In genomic region chr4:154019571-154019970, GRCm38 (mm10) we compare ENCODE assay signal across 9 mouse cellular contexts. TPM values are rescaled to one million over a fixed set of nuclear protein-coding genes. Genes with fewer than 3 reads are reported as not detected.
DNase-seq lines count a peak whose midpoint lies in the region; ATAC-seq and TF ChIP-seq lines count a peak whose summit lies in the region.
"Had no signal": no experiment of that assay in that cellular context is flagged by ENCODE, and none has a peak within 500 bp of the region (broad histone marks: within the 10 kb centered on the region; RNA-seq: fewer than 3 reads in every experiment).

No protein-coding gene starts in this region.

- no peak overlapping the region for H3K27ac ChIP-seq in forebrain, embryonic 10.5 days
- H3K27ac ChIP-seq in forebrain, embryonic 12.5 days, result no peak overlapping the region
- H3K27ac ChIP-seq in embryonic facial prominence, embryonic 11.5 days (replicated peaks; ENCODE audit: low read depth, low read length), result no peak overlapping the region
- no peak overlapping the region for H3K27ac ChIP-seq in liver, embryonic 14.5 days
- H3K27ac ChIP-seq in midbrain, embryonic 16.5 days (ENCODE audit: low read length), result no peak overlapping the region

- TF ChIP-seq CTCF in liver, embryonic 14.5 days (IDR thresholded peaks at IDR 0.05; ENCODE audit: low read depth), result peak; percentile 96

- peaks cover 11% of the 10 kb centered on the region for H3K4me1 ChIP-seq in forebrain, embryonic 10.5 days
- 0 out of 2 replicates have a peak, but pooled peaks cover 2% of the 10 kb centered on the region for H3K4me1 ChIP-seq in forebrain, embryonic 12.5 days
- no peaks in the 10 kb centered on the region for H3K4me1 ChIP-seq in embryonic facial prominence, embryonic 11.5 days (ENCODE audit: control insufficient read depth, insufficient read depth, low read length)
- H3K4me1 ChIP-seq in liver, embryonic 14.5 days (replicated peaks; ENCODE audit: control insufficient read depth in 2 of 2, insufficient read depth in 2 of 2, low read length in 1 of 2), result peaks cover 10 to 20% of the 10 kb centered on the region in 2 experiments
- no peaks in the 10 kb centered on the region for H3K4me1 ChIP-seq in midbrain, embryonic 16.5 days (ENCODE audit: control insufficient read depth, insufficient read depth, low read length)

- peaks cover 84% of the 10 kb centered on the region for H3K36me3 ChIP-seq in forebrain, embryonic 10.5 days (replicated peaks)
- peaks cover 79% of the 10 kb centered on the region for H3K36me3 ChIP-seq in forebrain, embryonic 12.5 days (replicated peaks)
- peaks cover 10% of the 10 kb centered on the region for H3K36me3 ChIP-seq in embryonic facial prominence, embryonic 11.5 days (replicated peaks; ENCODE audit: control insufficient read depth, insufficient read depth, low read depth, low read length)
- peaks cover 65% of the 10 kb centered on the region for H3K36me3 ChIP-seq in liver, embryonic 14.5 days (replicated peaks; ENCODE audit: control insufficient read depth, insufficient read depth, low read depth)
- H3K36me3 ChIP-seq in midbrain, embryonic 16.5 days (ENCODE audit: control insufficient read depth, insufficient read depth, low read length), result peaks cover 43% of the 10 kb centered on the region

- 79% methylated on average over 7 of the region's 7 CpGs for WGBS in forebrain, embryonic 10.5 days
- 75% methylated on average over 7 of the region's 7 CpGs for WGBS in forebrain, embryonic 12.5 days
- 74% methylated on average over 7 of the region's 7 CpGs for WGBS in embryonic facial prominence, embryonic 11.5 days
- 62% methylated on average over 7 of the region's 7 CpGs for WGBS in liver, embryonic 14.5 days (ENCODE audit: insufficient replicate concordance)
- 72% methylated on average over 7 of the region's 7 CpGs for WGBS in midbrain, embryonic 16.5 days

- H3K4me3 ChIP-seq in forebrain, embryonic 10.5 days, result no peak overlapping the region
- no peak overlapping the region for H3K4me3 ChIP-seq in forebrain, embryonic 12.5 days (replicated peaks)
- no peak overlapping the region for H3K4me3 ChIP-seq in embryonic facial prominence, embryonic 11.5 days (ENCODE audit: low read depth, low read length)
- no peak overlapping the region for H3K4me3 ChIP-seq in liver, embryonic 14.5 days (ENCODE audit: insufficient read depth in 1 of 2, low read depth in 2 of 2, low read length in 2 of 2)
- H3K4me3 ChIP-seq in midbrain, embryonic 16.5 days (ENCODE audit: low read depth, low read length), result no peak overlapping the region

- peaks cover 12% of the 10 kb centered on the region for H3K27me3 ChIP-seq in forebrain, embryonic 10.5 days (ENCODE audit: poor library complexity, severe bottlenecking)
- H3K27me3 ChIP-seq in forebrain, embryonic 12.5 days, result peaks cover 10% of the 10 kb centered on the region
- H3K27me3 ChIP-seq in embryonic facial prominence, embryonic 11.5 days (ENCODE audit: control insufficient read depth, insufficient read depth, low read length), result no peaks in the 10 kb centered on the region
- H3K27me3 ChIP-seq in liver, embryonic 14.5 days (ENCODE audit: control insufficient read depth, insufficient read depth, low read length), result no peaks in the 10 kb centered on the region
- H3K27me3 ChIP-seq in midbrain, embryonic 16.5 days (ENCODE audit: control insufficient read depth, insufficient read depth, low read depth, low read length), result no peaks in the 10 kb centered on the region

- H3K9me3 ChIP-seq in forebrain, embryonic 10.5 days, result no peaks in the 10 kb centered on the region
- H3K9me3 ChIP-seq in forebrain, embryonic 12.5 days, result no peaks in the 10 kb centered on the region
- no peaks in the 10 kb centered on the region for H3K9me3 ChIP-seq in embryonic facial prominence, embryonic 11.5 days (replicated peaks; ENCODE audit: control insufficient read depth, low read length)
- H3K9me3 ChIP-seq in liver, embryonic 14.5 days (ENCODE audit: control insufficient read depth, low read length), result no peaks in the 10 kb centered on the region
- no peaks in the 10 kb centered on the region for H3K9me3 ChIP-seq in midbrain, embryonic 16.5 days (replicated peaks; ENCODE audit: control insufficient read depth, low read length, poor library complexity, severe bottlenecking)

- no peak overlapping the region for H3K9ac ChIP-seq in forebrain, embryonic 12.5 days
- no peak overlapping the region for H3K9ac ChIP-seq in embryonic facial prominence, embryonic 11.5 days (replicated peaks; ENCODE audit: low read length)
- no peak overlapping the region for H3K9ac ChIP-seq in liver, embryonic 14.5 days (replicated peaks)
- no peak overlapping the region for H3K9ac ChIP-seq in midbrain, embryonic 16.5 days (ENCODE audit: low read depth, low read length)

- no peak for TF ChIP-seq EP300 in liver, embryonic 14.5 days (IDR thresholded peaks at IDR 0.05; ENCODE audit: low read depth)

- peak; percentile 26 for DNase-seq in forebrain, embryonic 10.5 days (ENCODE audit: extremely low spot score, low spot score)
- peak; percentile 42 for DNase-seq in right cerebral cortex, postnatal 4 days
- DNase-seq in right cerebral cortex, postnatal 25 days, result no peak
- peak; percentile 36 for DNase-seq in embryonic facial prominence, embryonic 11.5 days (ENCODE audit: low spot score)
- peak in 2 of 3 experiments; percentile 46 to 52 for DNase-seq in liver, embryonic 14.5 days (ENCODE audit: low read depth in 3 of 3, low spot score in 3 of 3)
- peak; percentile 80 for DNase-seq in testis, postnatal 10 days (ENCODE audit: low spot score)

- H3K4me2 ChIP-seq in forebrain, embryonic 12.5 days, result no peak overlapping the region
- no peak overlapping the region for H3K4me2 ChIP-seq in embryonic facial prominence, embryonic 11.5 days (ENCODE audit: low read depth, low read length)
- no peak overlapping the region for H3K4me2 ChIP-seq in liver, embryonic 14.5 days (ENCODE audit: low read depth)
- H3K4me2 ChIP-seq in midbrain, embryonic 16.5 days (ENCODE audit: low read length), result no peak overlapping the region

- no peak for ATAC-seq in forebrain, embryonic 12.5 days (ENCODE audit: low FRiP score)
- ATAC-seq in embryonic facial prominence, embryonic 11.5 days (replicated peaks; ENCODE audit: insufficient number of reproducible peaks, low FRiP score, low TSS enrichment, low read depth), result no peak
- no peak for ATAC-seq in liver, embryonic 14.5 days (ENCODE audit: insufficient read depth)
- no peak for ATAC-seq in midbrain, embryonic 16.5 days

RNA-seq across cellular contexts. Expression of gene Smim1, which starts 6.5 kb away (rescaled TPM):
- polyA plus RNA-seq in forebrain, embryonic 10.5 days (2016; fragmentation: Nextera tagmentation; extraction: Ambion mirVana), result 22.1 and 27.4 TPM in 2 replicates
- 3.0 and 3.8 TPM in 2 replicates for polyA plus RNA-seq in forebrain, embryonic 12.5 days (2016; fragmentation: Nextera tagmentation; extraction: Ambion mirVana)
- 9.4 and 9.7 TPM in 2 replicates for polyA plus RNA-seq in embryonic facial prominence, embryonic 11.5 days (2014; fragmentation: Nextera tagmentation; extraction: Ambion mirVana)
- polyA plus RNA-seq in liver, embryonic 14.5 days (2012; rRNA removed), result 224 and 276 TPM in 2 replicates
- 446 and 452 TPM in 2 replicates for polyA plus RNA-seq in liver, embryonic 14.5 days (2014; fragmentation: Nextera tagmentation; extraction: Ambion mirVana)
- 7.1 and 9.7 TPM in 2 replicates for polyA plus RNA-seq in midbrain, embryonic 16.5 days (2015; fragmentation: Nextera tagmentation; extraction: Ambion mirVana)

RNA-seq across cellular contexts. Expression of gene Lrrc47, which starts 8.0 kb away (rescaled TPM):
- 20.1 and 21.9 TPM in 2 replicates for polyA plus RNA-seq in forebrain, embryonic 10.5 days (2016; fragmentation: Nextera tagmentation; extraction: Ambion mirVana)
- polyA plus RNA-seq in forebrain, embryonic 12.5 days (2016; fragmentation: Nextera tagmentation; extraction: Ambion mirVana), result 32.5 and 32.6 TPM in 2 replicates
- polyA plus RNA-seq in embryonic facial prominence, embryonic 11.5 days (2014; fragmentation: Nextera tagmentation; extraction: Ambion mirVana), result 11.9 TPM in 2 replicates
- 20.8 and 23.6 TPM in 2 replicates for polyA plus RNA-seq in liver, embryonic 14.5 days (2012; rRNA removed)
- polyA plus RNA-seq in liver, embryonic 14.5 days (2014; fragmentation: Nextera tagmentation; extraction: Ambion mirVana), result 13.2 and 15.1 TPM in 2 replicates
- polyA plus RNA-seq in midbrain, embryonic 16.5 days (2015; fragmentation: Nextera tagmentation; extraction: Ambion mirVana), result 12.9 and 17.3 TPM in 2 replicates

RNA-seq across cellular contexts. Expression of gene Ccdc27, which starts 22.9 kb away (rescaled TPM):
- not detected in 2 replicates for polyA plus RNA-seq in forebrain, embryonic 10.5 days (2016; fragmentation: Nextera tagmentation; extraction: Ambion mirVana)
- polyA plus RNA-seq in forebrain, embryonic 12.5 days (2016; fragmentation: Nextera tagmentation; extraction: Ambion mirVana), result not detected in 2 replicates
- not detected in 2 replicates for polyA plus RNA-seq in embryonic facial prominence, embryonic 11.5 days (2014; fragmentation: Nextera tagmentation; extraction: Ambion mirVana)
- polyA plus RNA-seq in liver, embryonic 14.5 days (2012; rRNA removed), result not detected in 2 replicates
- polyA plus RNA-seq in liver, embryonic 14.5 days (2014; fragmentation: Nextera tagmentation; extraction: Ambion mirVana), result not detected in 2 replicates
- polyA plus RNA-seq in midbrain, embryonic 16.5 days (2015; fragmentation: Nextera tagmentation; extraction: Ambion mirVana), result not detected in 2 replicates
- polyA plus RNA-seq: heart, embryonic 16.5 days had no signal

RNA-seq across cellular contexts. Expression of gene Cep104, which starts 44.6 kb away (rescaled TPM):
- polyA plus RNA-seq in forebrain, embryonic 10.5 days (2016; fragmentation: Nextera tagmentation; extraction: Ambion mirVana), result 20.0 and 22.0 TPM in 2 replicates
- polyA plus RNA-seq in forebrain, embryonic 12.5 days (2016; fragmentation: Nextera tagmentation; extraction: Ambion mirVana), result 21.4 and 22.5 TPM in 2 replicates
- polyA plus RNA-seq in embryonic facial prominence, embryonic 11.5 days (2014; fragmentation: Nextera tagmentation; extraction: Ambion mirVana), result 13.6 and 16.0 TPM in 2 replicates
- polyA plus RNA-seq in liver, embryonic 14.5 days (2012; rRNA removed), result 3.3 and 3.9 TPM in 2 replicates
- polyA plus RNA-seq in liver, embryonic 14.5 days (2014; fragmentation: Nextera tagmentation; extraction: Ambion mirVana), result 5.1 and 6.3 TPM in 2 replicates
- polyA plus RNA-seq in midbrain, embryonic 16.5 days (2015; fragmentation: Nextera tagmentation; extraction: Ambion mirVana), result 16.9 and 17.6 TPM in 2 replicates

RNA-seq across cellular contexts. Expression of gene Dffb, which starts 44.6 kb away (rescaled TPM):
- polyA plus RNA-seq in forebrain, embryonic 10.5 days (2016; fragmentation: Nextera tagmentation; extraction: Ambion mirVana), result 13.5 and 14.8 TPM in 2 replicates
- polyA plus RNA-seq in forebrain, embryonic 12.5 days (2016; fragmentation: Nextera tagmentation; extraction: Ambion mirVana), result 9.9 and 11.9 TPM in 2 replicates
- 10.4 and 12.8 TPM in 2 replicates for polyA plus RNA-seq in embryonic facial prominence, embryonic 11.5 days (2014; fragmentation: Nextera tagmentation; extraction: Ambion mirVana)
- 8.0 and 8.6 TPM in 2 replicates for polyA plus RNA-seq in liver, embryonic 14.5 days (2012; rRNA removed)
- 5.8 and 6.1 TPM in 2 replicates for polyA plus RNA-seq in liver, embryonic 14.5 days (2014; fragmentation: Nextera tagmentation; extraction: Ambion mirVana)
- 10.3 and 11.5 TPM in 2 replicates for polyA plus RNA-seq in midbrain, embryonic 16.5 days (2015; fragmentation: Nextera tagmentation; extraction: Ambion mirVana)
